Mouse (Mus musculus): Measurements from ENCODE around the gene Fam126b.

DNA sequence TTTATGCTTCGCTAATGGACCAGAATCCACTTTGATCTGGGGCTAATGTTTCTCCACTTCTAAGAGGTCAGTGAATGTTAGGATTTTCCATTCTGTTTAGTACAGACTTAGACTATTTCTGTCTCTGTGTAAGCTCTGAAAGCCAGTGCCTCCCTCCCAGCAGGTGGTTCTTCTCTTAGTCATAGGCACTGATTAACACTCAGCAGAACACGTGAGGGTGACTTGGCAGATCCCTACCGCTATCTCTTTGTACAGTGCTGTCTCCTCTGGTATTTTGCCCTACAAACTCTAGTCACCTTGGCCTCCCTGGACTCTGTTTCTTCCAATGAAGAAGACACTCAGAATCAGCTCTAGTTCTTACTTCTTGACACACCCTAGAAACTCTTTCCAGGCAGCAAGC, 28.3 kb upstream of the Fam126b start:
- TF ChIP-seq HCFC1 (IDR thresholded peaks at IDR 0.05; ENCODE audit: low read depth, low read length) (no peak), MAFK (IDR thresholded peaks at IDR 0.05; ENCODE audit: borderline replicate concordance, low read depth, low read length) (no peak), USF2 (IDR thresholded peaks at IDR 0.05; ENCODE audit: borderline replicate concordance in 1 of 2, insufficient read depth in 1 of 2, low read depth in 1 of 2, low read length in 2 of 2) (0 out of 4 replicates have a peak, but pooled peaks of 1 of the 2 experiments have one; percentile 31), ZMIZ1 (IDR thresholded peaks at IDR 0.05; ENCODE audit: low read depth, low read length) (no peak), MXI1 (IDR thresholded peaks at IDR 0.05; ENCODE audit: low read depth, low read length) (no peak; the same call in 1 of the 2 replicates)

All from MEL (cell line).